Mouse (Mus musculus): Measurements from ENCODE around the gene Map4k3.

Gene Map4k3

GRCm38 (mm10) chr17:80683821-80684576 is 44.3 kb downstream of the Map4k3 start:
- DNase-seq (ENCODE audit: low spot score in 2 of 2): no peak

GRCm38 (mm10) chr17:80683041-80683440 is 45.2 kb downstream of the Map4k3 start:
- DNase-seq (ENCODE audit: low spot score in 2 of 2): no peak

- no peak for DNase-seq (ENCODE audit: low spot score in 2 of 2)
Observed at GRCm38 (mm10) chr17:80678190-80678589, 50.1 kb downstream of the Map4k3 start.

- DNase-seq (ENCODE audit: low spot score in 2 of 2): no peak
Observed at GRCm38 (mm10) chr17:80676859-80677535, 51.3 kb downstream of the Map4k3 start.

GRCm38 (mm10) chr17:80676211-80676610 is 52.1 kb downstream of the Map4k3 start:
- no peak for DNase-seq (ENCODE audit: low spot score in 2 of 2)

- DNase-seq (ENCODE audit: low spot score in 2 of 2): no peak
Observed at GRCm38 (mm10) chr17:80670395-80670794, 57.9 kb downstream of the Map4k3 start.

GRCm38 (mm10) chr17:80663623-80664022 is 64.7 kb downstream of the Map4k3 start:
- no peak for DNase-seq (ENCODE audit: low spot score in 2 of 2)

GRCm38 (mm10) chr17:80662836-80663620 is 65.3 kb downstream of the Map4k3 start:
- no peak for DNase-seq (ENCODE audit: low spot score in 2 of 2)

- DNase-seq (ENCODE audit: low spot score in 2 of 2): no peak
Observed at GRCm38 (mm10) chr17:80661896-80662295, 66.4 kb downstream of the Map4k3 start.

GRCm38 (mm10) chr17:80660707-80661380 is 67.4 kb downstream of the Map4k3 start:
- DNase-seq (ENCODE audit: low spot score in 2 of 2): no peak

- no peak for DNase-seq (ENCODE audit: low spot score in 2 of 2)
Observed at GRCm38 (mm10) chr17:80660234-80660633, 68.1 kb downstream of the Map4k3 start.

GRCm38 (mm10) chr17:80659821-80660220 is 68.5 kb downstream of the Map4k3 start:
- DNase-seq (ENCODE audit: low spot score in 2 of 2): no peak

- DNase-seq (ENCODE audit: low spot score in 2 of 2): no peak
Observed at GRCm38 (mm10) chr17:80654323-80654722, 74.0 kb downstream of the Map4k3 start.

GRCm38 (mm10) chr17:80652740-80653139 is 75.5 kb downstream of the Map4k3 start:
- DNase-seq (ENCODE audit: low spot score in 2 of 2): no peak

- no peak for DNase-seq (ENCODE audit: low spot score in 2 of 2)
Observed at GRCm38 (mm10) chr17:80646843-80647242, 81.4 kb downstream of the Map4k3 start.

GRCm38 (mm10) chr17:80646131-80646530 is 82.2 kb downstream of the Map4k3 start:
- no peak for DNase-seq (ENCODE audit: low spot score in 2 of 2)

GRCm38 (mm10) chr17:80645694-80646034 is 82.6 kb downstream of the Map4k3 start:
- DNase-seq (ENCODE audit: low spot score in 2 of 2): no peak

GRCm38 (mm10) chr17:80644983-80645693 is 83.1 kb downstream of the Map4k3 start:
- no peak for DNase-seq (ENCODE audit: low spot score in 2 of 2)

- DNase-seq (ENCODE audit: low spot score in 2 of 2): no peak
Observed at GRCm38 (mm10) chr17:80644567-80644966, 83.7 kb downstream of the Map4k3 start.

- DNase-seq (ENCODE audit: low spot score in 2 of 2): no peak
Observed at GRCm38 (mm10) chr17:80638121-80638520, 90.2 kb downstream of the Map4k3 start.

- no peak for DNase-seq (ENCODE audit: low spot score in 2 of 2)
Observed at GRCm38 (mm10) chr17:80635794-80636193, 92.5 kb downstream of the Map4k3 start.

Measured in urinary bladder, adult 18-20 months (tissue).